Mouse (Mus musculus) embryonic fibroblast, embryonic 13.5 days (primary cell): ENCODE measurements around the gene Qpctl. TPM values are rescaled to one million over a fixed set of nuclear protein-coding genes. Genes with fewer than 3 reads are reported as not detected.

Experiments used
- H3K27ac ChIP-seq: 2 replicates; pipeline ENCODE4 v1.5.1; 2012; ENCODE audit warnings: low read length, control low read depth, inconsistent platforms; ENCODE audit not compliant: insufficient read depth
- H3K4me1 ChIP-seq: 2 replicates; pipeline ENCODE4 v1.6.1; 2011; ENCODE audit warnings: low read length; ENCODE audit not compliant: control insufficient read depth, insufficient read depth
- H3K4me3 ChIP-seq: 2 replicates; pipeline ENCODE4 v1.5.1; 2011; ENCODE audit warnings: mild to moderate bottlenecking, control low read depth, low read length; ENCODE audit not compliant: insufficient read depth
- CTCF ChIP-seq: IDR thresholded peaks from 2 replicates; pipeline ENCODE4 v1.5.1; 2011; ENCODE audit warnings: mild to moderate bottlenecking, control low read depth, low read length, moderate library complexity, borderline replicate concordance; ENCODE audit not compliant: insufficient read depth
- POLR2A ChIP-seq: IDR thresholded peaks from 2 replicates; pipeline ENCODE4 v1.6.1; 2011; ENCODE audit warnings: low read depth, mild to moderate bottlenecking, control low read depth, low read length, moderate library complexity
- polyA plus RNA-seq: library from polyadenylated mRNA; stranded (reverse); fragments of >200 nt; gene quantifications from 2 replicates; pipeline ENCODE4 v1.2.4, GENCODE M21; 2011; ENCODE audit warnings: low read depth; ENCODE audit not compliant: missing spikeins, insufficient read length

Gene Qpctl
- polyA plus RNA-seq: 16.3 and 19.2 TPM in 2 replicates

- Histone ChIP-seq H3K4me3 (peak within 1 kb of the TSS; percentile 90), H3K4me1 (0 out of 2 replicates have a peak, but pooled peaks cover 4% of the 10 kb centered on the region), H3K27ac (peak within 1 kb of the TSS; percentile 50)
- no peak for TF ChIP-seq CTCF
- peak; percentile 80 for TF ChIP-seq POLR2A
Observed at GRCm38 (mm10) chr7:19148875-19149541, at the start of gene Qpctl. Gene Qpctl, minus strand, starts transcription at chr7:19149291.

GRCm38 (mm10) chr7:19197985-19198384 is 48.9 kb upstream of the Qpctl start:
- no peaks in the 10 kb centered on the region for H3K4me1 ChIP-seq
- TF ChIP-seq CTCF (peak; percentile 56; the same call in 1 of the 2 replicates), POLR2A (no peak)
- no peak overlapping the region for H3K4me3 ChIP-seq
- no peak overlapping the region for H3K27ac ChIP-seq

- TF ChIP-seq CTCF (0 out of 2 replicates have a peak, but pooled peaks have one; percentile 6), POLR2A (no peak)
- Histone ChIP-seq H3K4me1 (no peaks in the 10 kb centered on the region), H3K4me3 (no peak overlapping the region), H3K27ac (no peak overlapping the region)
Observed at GRCm38 (mm10) chr7:19196676-19197075, 47.6 kb upstream of the Qpctl start.

DNA sequence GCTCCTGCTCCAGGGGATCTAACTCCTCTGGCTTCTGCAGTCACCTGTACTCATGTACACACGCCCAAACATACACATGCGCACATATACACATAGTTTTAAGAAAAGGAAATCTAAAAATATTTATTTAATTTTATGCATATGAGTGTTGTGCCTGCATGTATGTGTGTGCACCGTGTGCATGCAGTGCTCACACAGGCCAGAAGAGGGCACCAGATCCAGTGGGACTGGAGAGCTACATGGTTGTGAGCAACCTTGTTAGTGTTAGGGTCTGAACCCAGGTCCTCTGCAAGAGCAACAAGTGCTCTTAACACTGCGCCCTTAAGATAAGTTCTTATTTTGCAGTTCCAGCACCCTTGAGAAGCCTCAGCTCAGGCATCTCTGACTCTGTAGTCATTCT is 45.6 kb upstream of the Qpctl start:
- Histone ChIP-seq H3K4me3 (no peak overlapping the region), H3K27ac (no peak overlapping the region), H3K4me1 (no peaks in the 10 kb centered on the region)
- no peak for TF ChIP-seq POLR2A
- TF ChIP-seq CTCF: peak; percentile 56; the same call in 1 of the 2 replicates

DNA sequence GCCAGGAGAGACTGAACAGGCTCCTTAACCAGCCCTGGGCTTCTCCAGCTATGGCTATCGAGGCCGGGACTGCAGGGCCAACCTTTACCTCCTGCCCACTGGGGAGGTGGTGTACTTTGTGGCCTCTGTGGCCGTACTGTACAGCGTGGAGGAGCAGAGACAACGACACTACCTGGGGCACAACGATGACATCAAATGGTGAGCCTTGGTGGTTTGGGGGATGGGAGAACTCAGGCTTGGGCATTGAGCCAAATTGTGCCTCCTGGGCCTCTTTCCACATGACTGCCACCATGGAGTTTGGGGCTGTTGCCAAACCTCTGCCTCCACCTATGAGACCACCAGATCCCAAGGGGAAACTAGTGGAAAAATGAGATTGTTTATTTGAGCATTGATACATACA is 35.7 kb upstream of the Qpctl start:
- Histone ChIP-seq H3K4me3 (no peak overlapping the region), H3K4me1 (peaks cover 2% of the 10 kb centered on the region; the same call in 1 of the 2 replicates), H3K27ac (no peak overlapping the region)
- TF ChIP-seq POLR2A (no peak), CTCF (no peak)

DNA sequence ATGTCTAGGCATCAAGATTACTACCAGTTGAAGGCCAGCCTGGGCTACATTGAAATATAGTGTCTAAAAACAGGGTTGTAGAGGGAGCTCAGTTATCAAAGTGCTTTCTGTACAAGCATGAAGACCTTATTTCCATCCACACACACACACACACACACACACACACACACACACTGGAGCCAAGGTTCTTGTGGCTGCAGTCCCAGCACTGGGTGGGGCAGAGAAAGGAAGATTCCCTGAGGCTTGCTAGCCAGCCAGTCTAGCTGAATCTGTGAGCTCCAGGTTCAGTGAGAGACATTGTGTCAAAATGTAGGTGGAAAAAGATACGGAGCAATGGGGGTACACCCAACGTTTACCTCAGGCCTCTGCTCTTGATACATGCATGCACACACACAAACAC is 35.2 kb upstream of the Qpctl start:
- Histone ChIP-seq H3K27ac (no peak overlapping the region), H3K4me3 (no peak overlapping the region), H3K4me1 (peaks cover 2% of the 10 kb centered on the region; the same call in 1 of the 2 replicates)
- TF ChIP-seq POLR2A: no peak
- TF ChIP-seq CTCF: no peak

- TF ChIP-seq POLR2A: peak; percentile 42; the same call in 1 of the 2 replicates
- TF ChIP-seq CTCF: no peak
- Histone ChIP-seq H3K27ac (no peak overlapping the region), H3K4me3 (peak overlapping the region; percentile 51), H3K4me1 (peaks cover 2% of the 10 kb centered on the region; the same call in 1 of the 2 replicates)
Observed at GRCm38 (mm10) chr7:19180862-19181429, 31.9 kb upstream of the Qpctl start.

DNA sequence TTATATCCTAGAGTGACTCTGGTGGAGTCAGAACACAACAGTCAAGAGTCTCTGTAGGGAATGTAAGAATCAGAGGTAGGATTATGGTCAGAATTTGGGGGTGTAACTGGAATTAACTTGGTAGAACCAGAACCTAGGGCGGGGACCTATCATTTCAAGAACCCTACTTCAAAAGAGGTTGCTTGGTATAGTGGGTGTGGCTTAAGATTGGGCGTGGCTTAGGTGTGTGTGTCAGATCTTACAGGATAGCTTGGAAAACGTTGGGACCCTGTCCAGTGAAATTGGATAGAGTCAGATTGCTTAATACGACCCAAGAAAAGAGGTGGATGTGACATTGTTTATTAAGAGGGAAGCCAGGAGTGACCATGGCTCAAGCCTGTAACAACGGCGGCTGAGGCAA is 30.8 kb upstream of the Qpctl start:
- Histone ChIP-seq H3K4me3 (no peak overlapping the region), H3K4me1 (peaks cover 2% of the 10 kb centered on the region; the same call in 1 of the 2 replicates)

GRCm38 (mm10) chr7:19179173-19179572 is 30.1 kb upstream of the Qpctl start:
- Histone ChIP-seq H3K27ac (no peak overlapping the region), H3K4me3 (no peak overlapping the region)
- peak; percentile 86 for TF ChIP-seq CTCF
- no peak for TF ChIP-seq POLR2A

More for the DNA sequence above, 30.8 kb upstream of the Qpctl start:
- no peak for TF ChIP-seq CTCF
- no peak for TF ChIP-seq POLR2A
- no peak overlapping the region for H3K27ac ChIP-seq

More at GRCm38 (mm10) chr7:19179173-19179572, 30.1 kb upstream of the Qpctl start:
- peaks cover 2% of the 10 kb centered on the region; the same call in 1 of the 2 replicates for H3K4me1 ChIP-seq
